Mouse (Mus musculus) kidney, adult 18-20 months (tissue): ENCODE results near the gene Olfr1246.
"Not testable (repeated sequence)": the region's sequence is repeated elsewhere in the genome, so short reads cannot be mapped to it uniquely, and the experiment has no call there.

ENCODE experiments used
- DNase-seq: peaks from one replicate; pipeline ENCODE4 v3.0.0; 2021

Olfr1246 gene

DNA sequence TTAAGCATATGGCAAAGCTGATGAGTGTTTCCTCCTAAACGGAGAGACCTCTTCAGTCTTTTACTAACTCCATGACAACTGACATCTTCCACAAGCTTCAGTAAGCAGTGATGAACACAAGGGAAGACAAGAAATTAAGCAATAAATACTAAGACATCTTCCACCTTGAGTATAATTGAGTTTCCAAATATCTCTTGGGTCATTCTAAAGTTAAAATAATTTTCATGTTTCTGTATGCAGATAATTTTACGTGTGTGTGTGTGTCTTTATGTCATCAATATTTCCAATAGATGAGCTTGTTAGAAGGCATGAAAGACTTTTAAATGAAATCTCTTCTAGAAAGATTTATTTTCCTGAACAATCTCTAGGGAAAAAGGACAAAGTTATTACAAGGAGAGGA, at the start of gene Olfr1246:
TSS of gene Olfr1246 (minus strand) at position 101 of the 400 bp plus-strand sequence.
- DNase-seq: no peak

DNA sequence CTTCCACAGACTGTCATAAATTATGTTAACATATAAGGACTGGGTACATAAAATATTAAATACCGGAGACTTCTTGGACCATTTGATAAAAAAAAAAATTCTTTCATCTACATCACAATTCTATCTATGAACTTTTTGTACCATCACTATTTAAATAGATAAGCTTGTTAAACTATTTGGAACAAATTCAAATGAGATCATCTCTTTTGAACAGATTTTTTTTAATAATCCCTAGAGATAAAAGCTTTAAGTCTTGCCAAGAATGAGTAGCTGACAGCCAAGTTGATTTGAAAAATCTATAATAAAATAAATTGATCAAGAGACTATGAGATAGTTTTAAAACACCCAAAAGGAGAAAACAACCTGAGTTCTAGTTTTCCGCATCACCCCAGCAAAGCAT, 41.9 kb upstream of the Olfr1246 start, which contains the start of gene Olfr1249:
TSS of gene Olfr1249 (minus strand) at position 101 of the 400 bp plus-strand sequence.
- DNase-seq: no peak

DNA sequence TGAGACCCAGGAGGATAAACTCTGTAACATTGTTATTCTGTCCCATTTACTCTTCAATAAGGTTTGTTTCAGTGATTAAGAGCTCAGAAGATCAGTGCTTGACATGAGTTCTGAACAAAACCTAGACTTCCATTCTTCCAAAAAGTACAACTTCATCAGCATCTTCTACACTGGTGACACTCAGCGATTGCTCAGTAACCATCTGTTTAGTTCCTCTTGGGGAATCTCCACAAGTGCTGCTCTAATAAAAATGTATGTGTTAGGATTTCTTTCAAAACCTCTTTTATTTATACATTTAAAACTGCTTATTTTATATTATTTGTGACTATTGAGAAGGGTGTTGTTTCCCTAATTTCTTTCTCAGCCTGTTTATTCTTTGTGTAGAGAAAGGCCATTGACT, 25.2 kb upstream of the Olfr1246 start, which contains the start of gene Olfr1248:
TSS of gene Olfr1248 (minus strand) at position 101 of the 400 bp plus-strand sequence.
- not testable (repeated sequence) for DNase-seq

DNA sequence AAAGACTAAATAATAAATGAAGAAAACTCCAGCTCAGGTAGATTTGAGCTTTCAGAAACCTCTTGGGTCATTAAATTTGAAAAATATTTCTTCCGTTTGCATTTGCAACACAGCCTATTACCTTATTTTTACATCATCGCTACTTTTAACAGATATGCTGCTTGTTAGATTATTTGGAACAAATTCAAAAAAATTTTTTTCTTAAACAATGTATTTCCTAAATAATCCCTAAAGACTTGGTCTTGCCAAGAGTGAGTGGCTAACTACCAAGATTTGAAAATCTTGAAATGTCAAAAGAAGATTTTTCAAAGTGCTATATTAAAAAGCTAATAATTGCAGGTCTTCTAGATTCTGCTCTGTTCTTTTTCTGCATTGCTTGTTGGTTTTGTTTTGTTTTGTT, 21.1 kb upstream of the Olfr1246 start, which contains the start of gene Olfr1247:
TSS of gene Olfr1247 (minus strand) at position 101 of the 400 bp plus-strand sequence.
- DNase-seq: no peak

DNA sequence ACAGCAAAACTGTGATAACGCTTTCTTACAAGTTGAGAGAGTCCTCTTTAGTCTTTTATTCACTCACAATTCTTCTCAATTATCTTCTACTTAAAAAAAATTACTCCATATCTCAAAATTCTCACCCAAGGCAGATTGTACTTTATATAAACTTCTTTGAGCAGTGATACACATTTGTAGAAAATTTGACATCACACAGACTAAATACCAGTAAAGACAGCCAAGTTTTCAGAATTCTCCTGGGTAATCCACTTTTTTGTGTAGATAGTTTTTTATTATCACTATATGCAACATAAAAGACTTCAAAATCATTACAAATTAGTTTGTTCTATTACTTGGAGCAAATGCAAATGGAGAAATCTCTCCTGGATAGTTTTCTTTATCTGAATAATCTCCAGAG, 14.6 kb downstream of the Olfr1246 start, which contains the start of gene Olfr1245:
TSS of gene Olfr1245 (minus strand) at position 101 of the 400 bp plus-strand sequence.
- no peak for DNase-seq

DNA sequence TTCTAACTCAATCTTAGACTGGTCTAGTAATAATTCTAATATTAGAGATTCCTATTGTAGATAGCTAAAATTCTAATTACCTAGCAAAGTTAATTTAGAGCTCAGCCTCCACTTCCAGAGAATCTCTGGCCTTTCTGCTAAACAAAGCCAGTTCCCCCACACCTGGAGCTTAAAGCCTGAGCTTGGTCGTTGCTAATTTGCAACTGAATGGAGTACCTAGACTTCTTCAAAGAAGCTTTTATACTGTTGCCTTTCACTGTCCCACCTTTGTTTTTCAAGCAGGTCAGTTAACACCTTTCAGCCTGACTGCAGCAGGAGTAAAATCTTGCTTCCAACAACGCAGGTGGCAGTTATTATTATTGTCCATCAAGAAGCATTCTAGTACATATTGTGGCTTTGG, 30.3 kb downstream of the Olfr1246 start:
- DNase-seq: not testable (repeated sequence)

DNA sequence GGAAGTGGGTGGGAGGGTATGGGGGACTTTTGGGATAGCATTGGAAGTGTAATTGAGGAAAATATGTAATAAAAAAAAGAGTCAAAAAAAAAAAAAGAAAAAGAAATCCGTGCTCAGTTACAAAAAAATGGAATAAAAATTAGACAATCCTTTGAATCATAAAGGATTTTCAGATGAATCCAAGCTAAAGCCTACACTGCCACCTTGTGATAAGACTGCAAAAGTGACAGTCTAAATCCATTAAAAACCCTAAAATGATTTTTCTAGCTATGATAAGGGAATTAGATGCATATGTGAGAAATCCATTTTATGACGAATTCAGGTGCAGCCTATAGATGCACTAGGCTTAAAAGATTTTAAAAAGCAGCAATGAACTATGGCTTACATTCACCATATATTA, 48.4 kb downstream of the Olfr1246 start:
- no peak for DNase-seq

DNA sequence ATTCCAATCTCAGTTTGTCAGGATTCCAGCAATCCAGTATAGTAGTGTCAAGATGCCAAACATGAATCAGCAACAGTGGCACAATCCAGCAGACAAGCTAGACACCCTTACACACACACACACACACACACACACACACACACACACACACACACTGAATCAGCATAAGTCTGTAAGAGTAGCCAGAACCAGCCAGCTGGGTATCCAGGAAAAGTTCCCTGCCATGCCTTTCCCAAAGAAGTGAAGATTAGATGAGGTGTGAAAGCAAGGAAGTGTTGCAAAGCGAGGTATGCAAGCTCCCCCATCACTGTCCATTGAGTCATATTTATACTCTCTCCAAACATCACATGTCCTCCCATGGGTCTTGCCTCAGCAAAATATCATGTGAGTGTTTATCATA, 53.0 kb downstream of the Olfr1246 start:
- no peak for DNase-seq
